Mouse (Mus musculus) intestine, embryonic 16.5 days (tissue): ENCODE measurements around the gene Cdc42se2. TPM values are rescaled to one million over a fixed set of nuclear protein-coding genes. Genes with fewer than 3 reads are reported as not detected.
A peak's percentile ranks its signal among the peaks of the same experiment; 100 is the strongest.

Experiments
- ATAC-seq: fragments of 200-750 bp; cut with Nextera tagmentation; 2 replicates; pipeline ENCODE4 v1.8.0; 2017; ENCODE audit warnings: moderate TSS enrichment, moderate library complexity
- H3K27ac ChIP-seq: fragments of 300-500 bp; sonication (generic); 2 replicates; pipeline ENCODE4 v1.5.1; 2014; ENCODE audit warnings: mild to moderate bottlenecking, low read length
- H3K27me3 ChIP-seq: fragments of 300-500 bp; sonication (generic); replicated peaks from 2 replicates; pipeline ENCODE4 v1.6.1; 2014; ENCODE audit warnings: low read length, control low read depth, mixed read lengths; ENCODE audit not compliant: control insufficient read depth, insufficient read depth
- H3K36me3 ChIP-seq: fragments of 300-500 bp; sonication (generic); 2 replicates; pipeline ENCODE4 v1.6.1; 2014; ENCODE audit warnings: low read length, control low read depth; ENCODE audit not compliant: control insufficient read depth, insufficient read depth
- H3K4me1 ChIP-seq: fragments of 300-500 bp; sonication (generic); 2 replicates; pipeline ENCODE4 v1.6.1; 2014; ENCODE audit warnings: low read length, control low read depth, mixed read lengths; ENCODE audit not compliant: control insufficient read depth, insufficient read depth
- H3K4me2 ChIP-seq: fragments of 300-500 bp; sonication (generic); 2 replicates; pipeline ENCODE4 v1.6.1; 2014; ENCODE audit warnings: low read depth, low read length, control low read depth
- H3K4me3 ChIP-seq: fragments of 300-500 bp; sonication (generic); 2 replicates; pipeline ENCODE4 v1.5.1; 2014; ENCODE audit warnings: mild to moderate bottlenecking, low read length
- H3K9ac ChIP-seq: fragments of 300-500 bp; sonication (generic); 2 replicates; pipeline ENCODE4 v1.6.1; 2014; ENCODE audit warnings: low read depth, low read length
- H3K9me3 ChIP-seq: fragments of 300-500 bp; sonication (generic); 2 replicates; pipeline ENCODE4 v1.6.1; 2016; ENCODE audit warnings: low read length, control low read depth; ENCODE audit not compliant: control insufficient read depth
- WGBS: fragments of 180-500 bp; shearing (Covaris S2); extraction: QIAGEN DNeasy Blood & Tissue Kit; methylation state at CpG from one replicate; pipeline ENCODE4 v1.1.7; 2014; 5-methylcytosine and 5-hydroxymethylcytosine counted together
- polyA plus RNA-seq: library from polyadenylated mRNA; unstranded; fragments of >200 nt; fragmentation: Nextera tagmentation; extraction: Ambion mirVana; gene quantifications from 2 replicates; pipeline ENCODE4 v1.2.1, GENCODE M21; 2015

The Cdc42se2 gene
- polyA plus RNA-seq, 1 experiment from 2014 or later, result 70.0 TPM

DNA sequence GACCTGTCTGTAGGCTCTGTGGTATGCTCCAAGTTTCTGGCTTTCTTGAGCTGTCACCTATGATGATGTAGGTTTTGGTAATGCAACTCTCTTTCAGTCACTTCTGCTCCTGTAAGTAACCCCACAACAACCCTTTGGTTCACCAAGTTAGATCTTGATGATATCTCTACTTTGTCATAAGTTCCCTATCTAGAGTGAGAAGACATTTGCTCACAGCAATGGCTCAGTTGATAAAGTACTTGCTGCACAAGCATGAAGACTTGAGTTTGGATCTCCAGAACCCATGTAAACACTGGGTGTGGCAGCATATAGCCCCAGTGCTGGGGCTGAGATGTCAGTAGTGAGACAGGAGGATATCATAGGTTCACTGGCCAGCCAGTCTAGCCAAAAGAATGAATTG lies 28.2 kb upstream of the Cdc42se2 start:
- no peaks in the 10 kb centered on the region for H3K9me3 ChIP-seq
- no peak for ATAC-seq
- no peak overlapping the region for H3K27ac ChIP-seq
- H3K36me3 ChIP-seq, result no peaks in the 10 kb centered on the region
- no peak overlapping the region for H3K9ac ChIP-seq
- no peak overlapping the region for H3K4me3 ChIP-seq
- no peaks in the 10 kb centered on the region for H3K27me3 ChIP-seq
- no peak overlapping the region for H3K4me2 ChIP-seq
- no peaks in the 10 kb centered on the region; the same call in 1 of the 2 replicates for H3K4me1 ChIP-seq

DNA sequence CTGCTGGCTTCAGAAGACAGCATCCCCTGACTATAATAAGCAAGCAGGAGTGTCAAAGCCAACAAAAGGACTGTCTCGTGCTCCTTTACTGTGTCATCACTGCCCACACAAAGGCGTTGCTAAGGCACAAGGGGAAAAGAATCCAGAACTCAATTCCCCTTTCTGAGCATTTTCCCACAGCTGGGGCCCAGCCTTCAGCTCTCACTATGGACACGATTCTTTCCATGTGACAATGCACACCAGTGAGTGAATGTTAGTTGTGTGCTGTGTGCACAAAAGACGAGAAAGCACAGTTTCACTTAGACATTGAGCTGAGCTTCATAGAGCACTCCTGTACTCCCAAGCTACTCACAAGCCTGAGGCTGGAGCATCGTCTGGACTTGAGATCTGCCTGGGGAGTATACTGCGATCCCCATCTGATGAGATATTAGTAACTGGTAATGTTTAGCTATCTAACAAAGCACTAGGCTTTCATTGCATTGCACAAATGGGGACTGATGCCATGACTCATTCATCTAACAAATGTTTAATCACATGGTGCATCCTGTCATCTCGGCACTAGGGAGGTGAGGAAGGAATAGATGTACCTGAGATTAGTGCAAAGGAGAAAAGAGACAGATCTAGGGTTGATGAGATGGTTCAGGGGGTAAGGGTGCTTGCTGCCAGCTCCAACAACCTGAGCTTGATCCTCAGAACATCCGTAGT lies 25.5 kb upstream of the Cdc42se2 start:
- Histone ChIP-seq H3K27ac (no peak overlapping the region), H3K4me2 (no peak overlapping the region), H3K4me3 (no peak overlapping the region), H3K36me3 (no peaks in the 10 kb centered on the region), H3K9ac (no peak overlapping the region), H3K4me1 (no peaks in the 10 kb centered on the region; the same call in 1 of the 2 replicates), H3K27me3 (no peaks in the 10 kb centered on the region), H3K9me3 (no peaks in the 10 kb centered on the region)
- WGBS, result 63% methylated on average over 8 of the region's 8 CpGs
- ATAC-seq, result no peak

GRCm38 (mm10) chr11:54812314-54812713 lies 24.8 kb upstream of the Cdc42se2 start:
- no peak overlapping the region for H3K4me3 ChIP-seq
- no peaks in the 10 kb centered on the region for H3K36me3 ChIP-seq
- no peaks in the 10 kb centered on the region for H3K27me3 ChIP-seq
- H3K4me2 ChIP-seq, result no peak overlapping the region
- H3K9ac ChIP-seq, result no peak overlapping the region
- ATAC-seq, result no peak
- no peak overlapping the region for H3K27ac ChIP-seq
- no peaks in the 10 kb centered on the region for H3K9me3 ChIP-seq
- WGBS, result 71% methylated on average over 4 of the region's 4 CpGs
- H3K4me1 ChIP-seq, result no peaks in the 10 kb centered on the region; the same call in 1 of the 2 replicates

- peak; percentile 95 for ATAC-seq
Measured at GRCm38 (mm10) chr11:54811054-54811453, 23.6 kb upstream of the Cdc42se2 start.

GRCm38 (mm10) chr11:54809582-54809981 lies 22.1 kb upstream of the Cdc42se2 start:
- WGBS, result 82% methylated on average over 5 of the region's 5 CpGs
- ATAC-seq, result no peak
- H3K4me3 ChIP-seq, result no peak overlapping the region
- H3K4me2 ChIP-seq, result no peak overlapping the region
- H3K4me1 ChIP-seq, result no peaks in the 10 kb centered on the region; the same call in 1 of the 2 replicates
- no peaks in the 10 kb centered on the region for H3K36me3 ChIP-seq
- no peaks in the 10 kb centered on the region for H3K9me3 ChIP-seq
- no peaks in the 10 kb centered on the region for H3K27me3 ChIP-seq
- H3K27ac ChIP-seq, result no peak overlapping the region
- no peak overlapping the region for H3K9ac ChIP-seq

More at GRCm38 (mm10) chr11:54811054-54811453, 23.6 kb upstream of the Cdc42se2 start:
- Histone ChIP-seq H3K27ac (no peak overlapping the region), H3K36me3 (no peaks in the 10 kb centered on the region), H3K9me3 (no peaks in the 10 kb centered on the region), H3K4me2 (no peak overlapping the region), H3K4me1 (no peaks in the 10 kb centered on the region; the same call in 1 of the 2 replicates), H3K27me3 (no peaks in the 10 kb centered on the region), H3K4me3 (no peak overlapping the region), H3K9ac (no peak overlapping the region)
- WGBS, result 55% methylated on average over 3 of the region's 3 CpGs

DNA sequence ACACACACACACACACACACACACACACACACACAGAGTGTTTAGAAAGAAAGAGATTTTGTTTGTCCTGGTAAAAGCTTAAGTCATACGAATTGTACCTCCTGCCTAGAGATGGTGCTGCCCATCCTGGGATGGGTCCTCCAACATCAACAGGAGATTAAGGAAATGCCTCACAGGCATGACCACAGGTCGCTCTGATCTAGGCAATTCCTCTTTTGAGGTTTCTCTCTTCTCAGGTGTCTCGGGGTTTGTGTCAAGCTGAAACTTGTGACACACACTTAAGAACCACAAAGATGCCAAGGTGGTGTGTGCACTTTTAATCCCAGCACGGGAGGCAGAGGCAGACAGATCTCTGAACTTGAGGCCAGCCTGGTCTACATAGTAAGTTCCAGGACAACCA lies 20.7 kb upstream of the Cdc42se2 start:
- no peak overlapping the region for H3K27ac ChIP-seq
- no peak overlapping the region for H3K4me3 ChIP-seq
- H3K27me3 ChIP-seq, result no peaks in the 10 kb centered on the region
- no peak overlapping the region for H3K4me2 ChIP-seq
- H3K9ac ChIP-seq, result no peak overlapping the region
- H3K4me1 ChIP-seq, result peaks cover 2% of the 10 kb centered on the region; the same call in 1 of the 2 replicates
- H3K36me3 ChIP-seq, result no peaks in the 10 kb centered on the region
- no peak for ATAC-seq
- no peaks in the 10 kb centered on the region for H3K9me3 ChIP-seq
- 87% methylated on average over 4 of the region's 4 CpGs for WGBS

DNA sequence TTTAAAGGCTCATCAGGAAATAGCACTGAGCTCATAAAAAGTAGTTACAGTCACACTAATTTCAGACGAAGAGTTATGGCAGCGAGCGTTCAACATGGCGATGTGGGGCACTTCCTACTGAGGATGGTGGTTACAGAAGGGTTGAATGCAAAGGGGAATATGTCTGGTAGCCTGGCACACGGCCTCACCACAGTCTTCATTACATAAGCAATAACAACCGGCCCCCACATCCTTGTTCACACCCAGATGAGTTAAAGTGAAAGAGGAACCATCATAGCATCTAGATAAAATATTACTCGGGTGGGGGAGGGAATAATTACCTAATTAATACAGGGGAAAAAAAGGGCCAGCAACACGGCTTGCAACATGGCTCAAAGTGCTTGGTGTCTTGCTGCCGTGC lies 20.2 kb upstream of the Cdc42se2 start:
- no peaks in the 10 kb centered on the region for H3K27me3 ChIP-seq
- WGBS, result 60% methylated on average over 9 of the region's 9 CpGs

DNA sequence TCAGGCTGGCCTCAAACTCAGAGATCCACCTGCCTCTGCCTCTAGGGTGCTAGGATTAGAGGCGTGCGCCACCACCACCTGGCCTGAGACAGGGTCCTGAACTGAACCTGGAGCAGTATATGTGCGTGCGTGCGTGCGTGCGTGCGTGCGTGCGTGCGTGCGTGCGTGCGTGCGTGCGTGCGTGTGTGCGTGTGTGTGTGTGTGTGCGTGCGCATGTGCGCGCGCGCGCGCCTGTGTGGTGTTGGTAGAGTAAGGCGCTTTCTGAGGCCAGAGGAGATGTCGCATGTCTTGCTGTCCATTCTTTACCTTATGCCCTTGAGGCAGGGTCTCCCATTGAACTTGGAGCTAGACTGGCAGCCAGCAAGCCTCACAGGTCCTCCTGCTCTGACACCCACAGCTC lies 19.4 kb upstream of the Cdc42se2 start:
- no peak overlapping the region for H3K9ac ChIP-seq
- no peaks in the 10 kb centered on the region for H3K9me3 ChIP-seq
- H3K27me3 ChIP-seq, result no peaks in the 10 kb centered on the region
- no peaks in the 10 kb centered on the region for H3K36me3 ChIP-seq
- H3K27ac ChIP-seq, result no peak overlapping the region
- no peak overlapping the region for H3K4me3 ChIP-seq
- WGBS, result 93% methylated on average over 28 of the region's 28 CpGs
- no peak overlapping the region for H3K4me2 ChIP-seq
- no peak for ATAC-seq
- peaks cover 4% of the 10 kb centered on the region; the same call in 1 of the 2 replicates for H3K4me1 ChIP-seq

More for the DNA sequence above, 20.2 kb upstream of the Cdc42se2 start:
- H3K4me3 ChIP-seq, result no peak overlapping the region
- 0 out of 2 replicates have a peak overlapping the region, but pooled peaks have one; percentile 15 for H3K27ac ChIP-seq
- H3K9me3 ChIP-seq, result no peaks in the 10 kb centered on the region
- H3K4me1 ChIP-seq, result peaks cover 2% of the 10 kb centered on the region; the same call in 1 of the 2 replicates
- H3K4me2 ChIP-seq, result no peak overlapping the region
- H3K36me3 ChIP-seq, result no peaks in the 10 kb centered on the region
- H3K9ac ChIP-seq, result no peak overlapping the region
- no peak for ATAC-seq

- no peak overlapping the region for H3K4me3 ChIP-seq
- peaks cover 8% of the 10 kb centered on the region; the same call in 1 of the 2 replicates for H3K4me1 ChIP-seq
- no peak for ATAC-seq
- no peaks in the 10 kb centered on the region for H3K9me3 ChIP-seq
- WGBS, result 82% methylated on average over 4 of the region's 4 CpGs
- no peak overlapping the region for H3K4me2 ChIP-seq
- H3K9ac ChIP-seq, result no peak overlapping the region
- H3K27me3 ChIP-seq, result no peaks in the 10 kb centered on the region
- H3K36me3 ChIP-seq, result no peaks in the 10 kb centered on the region
- no peak overlapping the region for H3K27ac ChIP-seq
Measured at GRCm38 (mm10) chr11:54805196-54805595, 17.7 kb upstream of the Cdc42se2 start.
